Mouse (Mus musculus) spleen, adult 2 months (tissue): ENCODE measurements at regions not wholly inside any gene's neighbourhood (a gene's known extent, or its start where the extent isn't known, plus 50 kb on each side); places are given as distances from the start of the nearest gene placed in this dataset.

Experiments used
- CTCF ChIP-seq: fragments of 200-500 bp; IDR thresholded peaks from 2 replicates; pipeline ENCODE4 v1.5.1; 2011; ENCODE audit warnings: mild to moderate bottlenecking, inconsistent platforms; ENCODE audit not compliant: insufficient read depth, insufficient read length, insufficient replicate concordance; ENCODE audit errors: extremely low read depth
- POLR2A ChIP-seq: fragments of 200-500 bp; IDR thresholded peaks from 2 replicates; pipeline ENCODE4 v1.6.1; 2011; ENCODE audit warnings: low read depth, low read length, inconsistent platforms

- TF ChIP-seq CTCF (no peak), POLR2A (no peak)
Measured at GRCm38 (mm10) chr13:63735739-63736138, 79.3 kb upstream of the Ercc6l2 start.
